Mouse (Mus musculus) lung, embryonic 15.5 days (tissue): Measurements from ENCODE around the gene Abcd3. TPM values are rescaled to one million over a fixed set of nuclear protein-coding genes. Genes with fewer than 3 reads are reported as not detected.
A peak's percentile ranks its signal among the peaks of the same experiment; 100 is the strongest.
"Not testable (repeated sequence)": the region's sequence is repeated elsewhere in the genome, so short reads cannot be mapped to it uniquely, and the experiment has no call there.

Experiments
- ATAC-seq: fragments of 200-750 bp; cut with Nextera tagmentation; 2 replicates; pipeline ENCODE4 v1.8.0; 2017; ENCODE audit warnings: moderate number of reproducible peaks, borderline replicate concordance; ENCODE audit not compliant: low FRiP score, low TSS enrichment; ENCODE audit errors: extremely low read depth
- H3K27ac ChIP-seq: fragments of 300-500 bp; sonication (generic); 2 replicates; pipeline ENCODE4 v1.5.1; 2015; ENCODE audit warnings: moderate library complexity, mild to moderate bottlenecking, inconsistent platforms
- H3K27me3 ChIP-seq: fragments of 300-500 bp; sonication (generic); 2 replicates; pipeline ENCODE4 v1.6.1; 2015; ENCODE audit warnings: inconsistent platforms
- H3K36me3 ChIP-seq: fragments of 300-500 bp; sonication (generic); 2 replicates; pipeline ENCODE4 v1.6.1; 2015; ENCODE audit warnings: inconsistent platforms
- H3K4me1 ChIP-seq: fragments of 300-500 bp; sonication (generic); 2 replicates; pipeline ENCODE4 v1.6.1; 2015; ENCODE audit warnings: inconsistent platforms
- H3K4me2 ChIP-seq: fragments of 300-500 bp; sonication (generic); 2 replicates; pipeline ENCODE4 v1.6.1; 2015; ENCODE audit warnings: inconsistent platforms, mild to moderate bottlenecking, moderate library complexity
- H3K4me3 ChIP-seq: fragments of 300-500 bp; sonication (generic); 2 replicates; pipeline ENCODE4 v1.5.1; 2015; ENCODE audit warnings: mild to moderate bottlenecking, inconsistent platforms
- H3K9ac ChIP-seq: fragments of 300-500 bp; sonication (generic); 2 replicates; pipeline ENCODE4 v1.6.1; 2015; ENCODE audit warnings: inconsistent platforms
- H3K9me3 ChIP-seq: fragments of 300-500 bp; sonication (generic); 2 replicates; pipeline ENCODE4 v1.6.1; 2016; ENCODE audit warnings: inconsistent platforms
- WGBS: fragments of 180-500 bp; shearing (Covaris S2); methylation state at CpG from one replicate; pipeline ENCODE4 v1.1.7; 2015; 5-methylcytosine and 5-hydroxymethylcytosine counted together
- polyA plus RNA-seq: library from polyadenylated mRNA; unstranded; fragments of >200 nt; fragmentation: Nextera tagmentation; extraction: Ambion mirVana; gene quantifications from 2 replicates; pipeline ENCODE4 v1.2.1, GENCODE M21; 2015

The Abcd3 gene
- polyA plus RNA-seq, 1 experiment from 2014 or later: 82.5 TPM

DNA sequence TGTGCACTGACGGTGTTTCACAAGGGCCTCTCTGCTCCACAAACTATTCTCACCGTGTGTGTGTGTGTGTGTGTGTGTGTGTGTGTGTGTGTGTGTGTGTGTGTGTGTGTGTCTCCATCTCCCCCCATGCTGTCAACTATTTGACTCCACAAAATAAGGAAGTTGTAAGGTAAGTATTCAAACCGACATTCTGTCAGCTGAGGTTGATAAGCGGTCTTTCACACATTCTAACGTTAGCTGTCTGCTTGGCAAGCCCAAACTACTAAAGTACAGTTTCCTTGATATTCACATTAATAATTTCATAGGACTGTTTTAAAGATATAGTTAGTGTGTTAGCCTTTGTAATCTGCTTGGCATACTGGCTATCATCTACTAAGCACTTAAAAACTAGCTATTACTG, 48.3 kb downstream of the Abcd3 start:
- H3K36me3 ChIP-seq: peaks cover 66% of the 10 kb centered on the region
- ATAC-seq: no peak
- no peaks in the 10 kb centered on the region for H3K4me1 ChIP-seq
- WGBS: 79% methylated on average over 5 of the region's 5 CpGs
- H3K4me2 ChIP-seq: no peak overlapping the region
- no peak overlapping the region for H3K27ac ChIP-seq
- H3K9me3 ChIP-seq: no peaks in the 10 kb centered on the region
- no peak overlapping the region for H3K4me3 ChIP-seq
- H3K27me3 ChIP-seq: no peaks in the 10 kb centered on the region
- H3K9ac ChIP-seq: no peak overlapping the region

DNA sequence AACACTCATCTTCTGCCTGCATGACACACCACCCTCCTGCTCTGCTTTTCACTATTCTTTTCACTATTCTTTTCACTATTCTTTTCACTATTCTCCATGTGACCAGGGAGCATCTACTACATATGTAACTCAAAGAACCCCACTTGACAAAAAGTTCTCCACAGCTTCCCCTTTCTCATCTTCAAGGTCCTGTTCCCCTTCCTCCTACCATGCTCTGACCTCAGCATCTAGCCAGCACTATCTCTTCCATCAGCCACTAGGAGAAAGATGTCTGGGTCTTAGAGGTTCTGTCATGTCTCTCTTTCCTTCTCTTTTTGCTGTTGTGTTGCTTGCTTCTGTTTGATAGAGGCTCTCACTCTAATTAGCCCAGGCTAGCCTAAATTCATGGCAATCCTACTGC, 49.1 kb downstream of the Abcd3 start:
- H3K4me3 ChIP-seq: no peak overlapping the region
- no peak overlapping the region for H3K27ac ChIP-seq
- no peaks in the 10 kb centered on the region for H3K4me1 ChIP-seq
- H3K4me2 ChIP-seq: no peak overlapping the region
- H3K9me3 ChIP-seq: no peaks in the 10 kb centered on the region
- no peak for ATAC-seq
- H3K9ac ChIP-seq: no peak overlapping the region
- no peaks in the 10 kb centered on the region for H3K27me3 ChIP-seq
- peaks cover 60% of the 10 kb centered on the region for H3K36me3 ChIP-seq

DNA sequence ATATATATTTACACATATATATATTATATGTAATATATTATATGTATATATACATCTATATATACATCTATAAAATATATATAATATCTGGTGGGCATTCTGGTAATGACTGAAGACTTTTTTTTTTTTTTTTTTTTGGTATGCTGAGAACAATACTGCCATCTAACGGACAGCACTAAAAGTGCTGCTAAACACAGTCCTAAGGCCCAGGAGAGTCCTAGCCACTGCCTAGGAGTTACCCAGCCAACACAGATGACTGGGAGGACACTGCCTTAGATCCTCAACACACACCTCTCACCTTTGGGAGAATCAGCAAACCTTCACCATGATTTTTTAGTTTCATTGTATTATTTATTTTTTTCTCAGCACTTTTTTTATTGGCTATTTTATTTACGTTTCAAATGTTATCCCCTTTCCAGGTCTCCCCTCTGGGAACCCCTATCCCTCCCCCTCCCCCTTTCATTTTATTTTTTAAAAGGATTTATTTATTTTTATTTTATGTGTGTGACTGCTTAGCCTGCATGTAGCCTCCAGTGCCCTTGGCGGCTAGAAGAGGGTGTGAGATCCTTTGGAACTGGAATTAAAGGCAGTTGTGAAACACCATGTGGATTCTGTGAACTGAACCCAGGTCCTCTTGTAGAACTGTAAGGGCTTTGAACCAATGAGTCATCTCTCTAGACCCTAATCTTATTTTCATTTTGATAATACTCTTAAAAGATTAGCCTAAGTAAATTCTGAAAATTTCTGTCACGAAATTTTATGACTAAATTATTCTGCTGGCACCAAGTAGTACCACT, 52.8 kb downstream of the Abcd3 start:
- H3K27me3 ChIP-seq: no peaks in the 10 kb centered on the region
- ATAC-seq: peak; percentile 65; the same call in 1 of the 2 replicates
- whole genome bisulfite sequencing: 57% methylated on average over 4 of the region's 4 CpGs
- H3K27ac ChIP-seq: no peak overlapping the region
- H3K4me3 ChIP-seq: no peak overlapping the region
- H3K9ac ChIP-seq: no peak overlapping the region
- H3K9me3 ChIP-seq: no peaks in the 10 kb centered on the region
- H3K4me2 ChIP-seq: no peak overlapping the region
- peaks cover 39% of the 10 kb centered on the region for H3K36me3 ChIP-seq
- no peaks in the 10 kb centered on the region for H3K4me1 ChIP-seq

DNA sequence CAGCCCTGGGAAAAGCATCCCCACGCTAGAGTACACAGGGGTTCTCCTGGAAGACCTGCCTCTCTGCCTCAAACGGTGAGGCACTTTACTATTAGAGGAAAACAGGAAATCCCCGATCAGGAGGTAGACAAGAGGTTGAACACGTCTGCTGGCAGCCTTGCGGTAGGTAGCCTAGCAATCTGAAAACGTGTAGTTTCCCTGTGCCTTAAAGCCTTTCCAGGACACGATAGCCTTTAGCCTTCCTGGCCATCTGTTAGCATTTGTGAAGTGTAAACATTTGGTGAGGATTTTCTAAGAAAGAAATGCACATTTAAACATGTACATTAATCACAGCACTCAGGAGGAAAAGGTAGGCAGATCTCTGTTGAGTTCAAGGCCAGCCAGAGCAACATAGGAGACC, 56.7 kb downstream of the Abcd3 start:
- H3K27me3 ChIP-seq: no peaks in the 10 kb centered on the region
- H3K4me3 ChIP-seq: no peak overlapping the region
- H3K4me1 ChIP-seq: 0 out of 2 replicates have a peak, but pooled peaks cover 5% of the 10 kb centered on the region
- no peak for ATAC-seq
- H3K36me3 ChIP-seq: peaks cover 15% of the 10 kb centered on the region; the same call in 1 of the 2 replicates
- H3K9ac ChIP-seq: no peak overlapping the region
- 27% methylated on average over 7 of the region's 7 CpGs for WGBS
- no peak overlapping the region for H3K27ac ChIP-seq
- no peak overlapping the region for H3K4me2 ChIP-seq
- no peaks in the 10 kb centered on the region for H3K9me3 ChIP-seq

DNA sequence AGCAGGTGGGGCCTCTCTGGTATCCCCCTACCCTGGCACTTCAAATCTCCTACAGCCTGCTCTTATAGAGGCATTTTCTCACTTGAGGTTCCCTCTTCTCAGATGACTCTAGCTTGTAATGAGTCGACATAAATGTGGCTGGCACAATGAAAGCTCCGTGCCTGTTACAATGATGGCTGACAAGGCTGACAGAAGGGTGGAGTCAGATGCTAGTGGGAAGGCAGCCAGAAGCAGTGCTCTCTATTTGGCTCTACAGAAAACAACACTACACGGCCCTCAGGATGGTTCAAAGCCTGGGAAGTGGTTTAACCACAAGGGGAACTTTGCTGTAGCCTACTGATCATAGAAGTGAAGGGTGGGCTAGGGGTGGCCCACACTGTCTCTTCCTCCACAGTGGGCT, 60.0 kb downstream of the Abcd3 start:
- Histone ChIP-seq H3K27me3 (no peaks in the 10 kb centered on the region), H3K36me3 (peaks cover 11% of the 10 kb centered on the region; the same call in 1 of the 2 replicates), H3K4me2 (no peak overlapping the region), H3K27ac (no peak overlapping the region), H3K9me3 (no peaks in the 10 kb centered on the region), H3K9ac (no peak overlapping the region), H3K4me3 (no peak overlapping the region), H3K4me1 (0 out of 2 replicates have a peak, but pooled peaks cover 5% of the 10 kb centered on the region)
- no peak for ATAC-seq
- WGBS: 21% methylated on average over 3 of the region's 3 CpGs

DNA sequence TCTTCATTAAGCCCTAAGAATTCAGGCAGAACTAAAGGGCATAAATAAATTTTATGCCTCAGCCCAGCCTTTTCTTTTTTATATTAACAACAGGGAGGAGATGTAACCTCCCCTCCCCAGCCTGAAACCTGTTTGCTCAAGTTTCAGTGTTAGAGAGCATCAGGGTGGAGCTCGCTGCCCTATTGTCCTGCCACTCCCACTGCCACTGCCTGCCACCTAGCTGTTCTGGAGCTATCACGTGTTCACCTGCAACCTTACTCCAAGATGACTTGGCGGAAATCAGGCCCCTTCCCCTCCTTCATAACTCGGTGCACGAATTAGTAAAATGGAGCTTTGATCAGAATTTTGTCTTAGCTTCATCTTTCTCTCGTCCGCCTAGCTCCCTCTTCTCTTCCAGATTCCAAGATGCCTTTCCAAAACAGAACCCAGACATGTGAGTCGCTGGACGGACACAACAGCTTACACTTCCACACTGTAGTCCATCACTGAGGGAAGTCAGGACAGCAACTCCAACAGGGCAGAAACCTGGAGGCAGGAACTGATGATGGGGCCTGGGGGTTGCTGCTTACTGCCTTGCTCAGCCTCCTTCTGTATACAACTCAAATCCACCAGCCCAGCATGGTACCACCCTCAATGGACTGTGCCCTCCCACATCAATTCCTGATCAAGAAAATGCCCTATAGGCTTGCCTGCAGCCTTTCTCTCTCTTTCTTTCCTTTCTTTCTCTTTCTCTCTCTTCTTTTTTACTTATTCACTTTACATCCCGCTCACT, 60.6 kb downstream of the Abcd3 start:
- H3K36me3 ChIP-seq: peaks cover 10% of the 10 kb centered on the region; the same call in 1 of the 2 replicates
- H3K4me3 ChIP-seq, H3K4me1 ChIP-seq, ATAC-seq, H3K27me3 ChIP-seq, H3K9me3 ChIP-seq, H3K4me2 ChIP-seq, H3K9ac ChIP-seq, H3K27ac ChIP-seq: not testable (repeated sequence)
- WGBS: 79% methylated on average over 10 of the region's 10 CpGs

DNA sequence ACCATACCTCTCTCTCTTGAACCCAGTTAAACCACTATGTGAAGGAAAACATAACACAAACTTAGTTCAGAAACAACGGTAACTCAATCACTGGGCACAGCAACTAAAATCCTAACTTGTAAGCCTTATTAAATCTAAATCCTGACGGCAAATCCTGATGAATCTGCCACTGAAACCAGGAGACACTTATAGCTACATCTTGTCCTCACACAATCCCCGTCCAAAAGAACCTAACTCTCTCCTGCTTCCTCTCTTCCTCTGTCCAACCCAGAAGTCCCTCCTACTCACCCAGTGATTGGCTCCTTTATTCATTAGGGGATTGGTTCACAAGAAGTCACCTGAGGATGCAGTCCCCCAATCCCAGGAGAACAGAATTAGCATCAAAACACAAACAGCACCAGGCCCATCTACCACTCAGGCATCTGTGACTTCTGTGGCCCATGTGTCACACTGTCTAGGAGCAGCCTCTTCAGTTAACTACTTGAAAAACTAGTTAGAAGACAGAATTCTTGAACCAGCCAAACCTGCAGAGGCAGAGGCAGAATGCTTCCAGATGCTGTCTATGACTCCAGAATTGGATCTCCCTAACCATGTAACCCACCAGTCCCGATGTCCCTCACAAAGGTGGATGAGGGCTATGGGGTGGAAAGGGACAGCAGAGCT, 73.8 kb downstream of the Abcd3 start:
- 85% methylated on average over 4 of the region's 4 CpGs for WGBS
- not testable (repeated sequence) for H3K36me3 ChIP-seq, H3K4me1 ChIP-seq, H3K9me3 ChIP-seq, H3K9ac ChIP-seq, H3K4me2 ChIP-seq, H3K4me3 ChIP-seq, H3K27me3 ChIP-seq, H3K27ac ChIP-seq, ATAC-seq

DNA sequence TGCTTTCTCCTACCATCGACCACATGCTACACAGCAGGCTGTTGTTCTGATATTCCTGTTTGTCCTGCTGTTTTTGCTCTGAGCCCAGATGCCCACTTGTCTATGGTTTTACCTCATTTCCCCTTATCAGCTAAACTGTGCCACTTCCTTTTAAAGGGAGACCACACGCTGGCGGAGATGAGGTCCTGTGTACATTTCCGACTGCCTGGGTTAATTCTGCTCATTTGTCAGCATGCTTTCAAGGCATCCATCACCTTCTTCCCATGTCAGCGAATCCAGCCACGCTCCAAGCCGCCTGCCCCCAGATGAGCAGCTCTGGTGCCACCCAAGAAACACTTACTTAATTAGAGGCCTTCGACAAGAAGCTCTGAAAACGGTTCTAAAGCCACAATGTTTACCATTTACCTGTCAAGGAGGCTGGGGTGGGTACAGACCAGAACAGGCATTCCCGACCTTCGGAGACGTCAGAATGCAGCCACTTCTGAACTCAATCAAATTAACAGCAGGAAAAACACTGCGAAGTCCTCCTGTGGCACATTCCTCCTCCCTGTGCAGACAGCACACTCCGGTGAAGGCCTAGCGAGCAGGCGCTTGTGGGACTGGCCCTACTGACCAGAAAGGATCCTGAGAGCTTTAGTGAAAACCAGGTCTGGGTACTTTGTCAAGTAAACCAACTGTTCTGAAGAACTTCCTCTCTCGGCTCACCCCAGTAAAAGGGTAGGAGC, 75.5 kb downstream of the Abcd3 start:
- no peak for ATAC-seq
- WGBS: 23% methylated on average over 17 of the region's 17 CpGs
- Histone ChIP-seq H3K36me3 (no peaks in the 10 kb centered on the region), H3K4me1 (peaks cover 16% of the 10 kb centered on the region), H3K4me3 (no peak overlapping the region), H3K27me3 (no peaks in the 10 kb centered on the region), H3K4me2 (no peak overlapping the region), H3K27ac (no peak overlapping the region), H3K9me3 (no peaks in the 10 kb centered on the region), H3K9ac (no peak overlapping the region)

DNA sequence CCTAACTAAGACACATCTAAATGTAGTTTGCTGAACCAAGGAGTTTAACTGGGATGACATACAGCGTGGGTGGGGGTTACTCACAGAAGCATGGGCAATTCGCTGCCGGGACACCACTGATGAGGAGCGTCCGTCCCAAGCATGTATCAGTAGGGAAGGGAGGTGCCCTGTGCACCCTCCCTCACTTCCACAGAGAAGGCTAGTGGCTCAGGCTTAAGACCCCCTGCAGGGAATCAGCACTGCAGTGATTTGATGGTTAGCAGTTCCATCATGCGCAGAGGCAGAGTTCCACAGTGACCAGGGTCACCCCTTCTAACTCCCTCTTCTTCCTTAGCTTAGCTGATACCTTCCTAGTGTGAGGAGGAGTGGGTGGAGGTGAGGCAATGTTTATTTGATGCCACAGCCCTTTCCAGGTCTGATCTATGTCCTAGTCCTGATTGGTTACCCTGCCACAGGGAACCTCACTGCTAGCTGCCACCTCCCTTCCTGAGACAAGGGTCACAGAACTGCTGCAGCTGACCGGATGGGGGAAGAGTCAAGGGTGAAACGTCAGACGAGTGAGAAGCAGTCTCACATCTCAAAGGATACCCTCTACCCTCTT, 76.3 kb downstream of the Abcd3 start:
- Histone ChIP-seq H3K4me2 (no peak overlapping the region), H3K36me3 (no peaks in the 10 kb centered on the region), H3K4me3 (no peak overlapping the region), H3K27ac (no peak overlapping the region), H3K9me3 (no peaks in the 10 kb centered on the region), H3K9ac (no peak overlapping the region), H3K4me1 (peaks cover 16% of the 10 kb centered on the region), H3K27me3 (no peaks in the 10 kb centered on the region)
- no peak for ATAC-seq
- 62% methylated on average over 9 of the region's 9 CpGs for WGBS

DNA sequence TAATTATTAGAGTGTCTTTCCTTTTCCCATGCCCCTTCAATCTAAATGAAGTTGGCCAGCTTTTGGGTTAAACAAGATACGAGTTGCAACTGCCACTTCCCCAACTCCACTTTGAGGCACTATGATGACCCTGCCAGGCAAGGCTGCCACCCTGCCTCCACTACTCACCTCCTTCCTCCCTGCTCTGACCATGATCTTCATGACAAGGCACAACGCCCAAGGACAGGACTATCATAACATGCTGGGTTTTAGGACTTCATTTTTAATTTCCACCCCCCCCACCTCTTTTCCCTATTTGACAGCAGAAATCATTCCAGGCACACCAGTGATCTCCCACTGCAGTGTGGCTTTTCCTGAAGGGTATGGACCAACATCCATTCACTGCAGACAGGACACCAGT, 77.2 kb downstream of the Abcd3 start:
- no peak for ATAC-seq
- H3K27ac ChIP-seq: no peak overlapping the region
- 84% methylated on average over 2 of the region's 2 CpGs for WGBS
- H3K4me2 ChIP-seq: no peak overlapping the region
- H3K9ac ChIP-seq: no peak overlapping the region
- H3K4me1 ChIP-seq: peaks cover 16% of the 10 kb centered on the region
- no peaks in the 10 kb centered on the region for H3K36me3 ChIP-seq
- H3K27me3 ChIP-seq: no peaks in the 10 kb centered on the region
- no peaks in the 10 kb centered on the region for H3K9me3 ChIP-seq
- no peak overlapping the region for H3K4me3 ChIP-seq

DNA sequence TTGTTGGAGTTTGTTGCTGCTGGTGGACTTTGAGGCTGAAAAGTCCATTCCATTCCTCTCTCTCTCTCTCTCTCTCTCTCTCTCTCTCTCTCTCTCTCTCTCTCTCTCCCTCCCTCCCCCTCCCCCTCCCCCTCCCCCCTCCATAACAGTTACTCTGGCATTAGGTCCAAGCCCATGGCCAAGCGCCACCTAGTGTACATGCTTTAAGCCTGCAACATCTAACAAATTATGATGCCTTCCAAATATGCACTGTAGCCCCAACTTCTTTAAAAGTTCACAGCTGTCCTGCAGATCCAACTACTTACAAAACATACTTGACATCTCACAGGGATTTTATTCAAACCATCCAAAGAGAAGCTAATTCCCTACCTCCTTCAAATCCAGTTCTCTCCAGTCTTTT, 77.6 kb downstream of the Abcd3 start:
- Histone ChIP-seq H3K4me1 (peaks cover 16% of the 10 kb centered on the region), H3K27ac (no peak overlapping the region), H3K9ac (no peak overlapping the region), H3K9me3 (no peaks in the 10 kb centered on the region), H3K27me3 (no peaks in the 10 kb centered on the region), H3K4me2 (no peak overlapping the region), H3K4me3 (no peak overlapping the region), H3K36me3 (no peaks in the 10 kb centered on the region)
- no peak for ATAC-seq
- 45% methylated on average over 1 of the region's 1 CpGs for WGBS
